Mouse (Mus musculus) megakaryocyte, adult 5-6 weeks (primary cell): ENCODE measurements at regions not wholly inside any gene's neighbourhood (a gene's known extent, or its start where the extent isn't known, plus 50 kb on each side); places are given as distances from the start of the nearest gene placed in this dataset.
A peak's percentile ranks its signal among the peaks of the same experiment; 100 is the strongest.

Experiments used
- ATAC-seq: 2 replicates; pipeline ENCODE4 v1.8.0; 2016; ENCODE audit warnings: mild to moderate bottlenecking, inconsistent platforms; ENCODE audit not compliant: poor library complexity, severe bottlenecking

DNA sequence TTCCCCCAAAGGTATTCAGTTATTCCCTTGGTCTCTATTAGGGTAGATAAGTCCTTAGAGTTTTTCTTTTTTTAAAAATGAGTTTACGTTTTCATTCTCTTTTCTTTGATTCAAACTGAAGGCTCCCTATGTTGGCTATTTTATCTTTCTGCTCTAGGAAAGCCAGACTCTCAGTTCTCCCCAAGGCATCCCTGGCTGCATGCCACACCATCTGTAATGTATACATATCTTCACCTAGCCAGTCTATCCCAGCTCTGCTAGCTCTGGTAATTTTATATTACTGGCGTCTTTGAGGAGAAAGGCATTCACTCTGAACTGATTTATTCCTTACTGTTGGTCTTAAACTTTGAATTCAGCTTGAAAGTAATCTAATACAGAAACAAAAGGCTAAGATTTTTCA is 65.2 kb upstream of the Cabcoco1 start:
- no peak for ATAC-seq

DNA sequence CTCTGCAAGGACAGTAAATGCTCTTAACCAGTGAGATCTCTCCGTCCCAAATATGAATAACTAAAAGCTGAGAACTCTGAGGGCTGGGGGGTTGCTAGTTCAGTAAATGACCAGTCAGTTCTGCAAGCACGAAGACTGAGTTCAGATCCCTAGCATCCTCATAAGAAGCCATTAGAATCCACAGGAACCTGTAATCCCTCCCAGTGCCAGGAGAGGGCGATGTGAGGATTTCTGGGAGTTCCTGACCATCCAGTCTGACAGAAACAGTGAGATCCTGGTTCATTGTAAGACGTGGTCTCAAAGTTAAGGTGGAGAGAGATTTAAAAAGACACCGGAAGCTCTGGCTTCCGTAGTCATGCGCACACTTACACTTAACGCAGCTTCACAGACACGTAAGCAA is 70.2 kb upstream of the Cabcoco1 start:
- ATAC-seq = no peak

DNA sequence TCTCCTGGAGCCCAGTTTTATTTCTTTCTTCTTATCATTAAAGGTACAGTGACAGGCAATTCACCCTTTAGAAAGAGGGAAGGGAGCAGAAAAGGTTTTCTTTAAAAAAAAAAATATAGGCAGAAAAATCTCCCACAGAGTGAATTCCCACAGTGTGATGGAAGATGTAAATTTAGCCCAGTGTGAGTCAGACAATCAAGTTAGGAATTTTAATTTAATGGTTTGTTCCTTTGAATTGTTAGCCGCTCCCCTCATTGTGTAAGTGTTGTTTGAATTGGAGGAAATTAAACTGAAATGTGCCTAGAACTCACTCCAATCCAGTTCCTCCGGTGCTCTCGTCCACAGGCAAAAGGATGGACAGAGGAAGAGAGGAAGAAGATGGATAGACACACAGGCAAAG is 71.0 kb upstream of the Cabcoco1 start:
- no peak for ATAC-seq

DNA sequence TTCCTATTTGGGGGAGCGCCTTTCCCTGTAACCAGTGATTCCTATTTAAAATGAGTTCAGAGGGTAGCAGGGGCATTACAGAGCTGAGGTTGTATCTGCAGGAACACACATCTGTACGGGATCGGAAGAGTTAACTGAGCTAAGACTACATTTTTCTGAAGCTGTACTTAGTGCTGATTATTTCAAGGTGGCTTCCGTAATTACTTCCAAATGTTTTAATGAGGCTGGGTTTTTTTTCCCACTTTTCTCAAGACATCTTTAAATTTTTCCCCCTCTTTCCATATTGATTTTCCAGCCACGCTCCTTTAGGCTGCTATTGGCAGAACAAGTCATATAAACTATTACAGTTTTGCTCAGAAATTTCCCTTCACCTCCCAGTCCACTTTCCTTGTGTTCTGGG is 82.1 kb upstream of the Cabcoco1 start:
- no peak for ATAC-seq

DNA sequence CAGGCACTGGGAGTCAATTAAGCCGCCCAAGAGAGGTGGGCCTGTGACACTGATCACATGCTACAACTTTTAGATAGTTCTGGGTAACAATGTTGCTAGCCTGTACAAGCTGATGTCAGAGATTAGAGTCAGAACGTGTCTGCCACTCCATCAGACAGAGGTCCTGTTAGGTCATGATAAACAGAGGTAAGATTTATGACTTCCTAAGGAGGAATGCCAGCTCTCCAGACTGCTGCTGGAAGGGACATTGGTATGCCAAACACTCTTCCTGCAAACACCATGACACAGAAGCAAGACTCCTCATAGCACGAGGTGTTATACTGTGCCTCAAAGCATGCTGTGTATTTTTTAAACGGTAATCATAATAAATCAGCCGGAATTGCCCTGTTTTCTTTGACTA is 83.6 kb upstream of the Cabcoco1 start:
- no peak for ATAC-seq

DNA sequence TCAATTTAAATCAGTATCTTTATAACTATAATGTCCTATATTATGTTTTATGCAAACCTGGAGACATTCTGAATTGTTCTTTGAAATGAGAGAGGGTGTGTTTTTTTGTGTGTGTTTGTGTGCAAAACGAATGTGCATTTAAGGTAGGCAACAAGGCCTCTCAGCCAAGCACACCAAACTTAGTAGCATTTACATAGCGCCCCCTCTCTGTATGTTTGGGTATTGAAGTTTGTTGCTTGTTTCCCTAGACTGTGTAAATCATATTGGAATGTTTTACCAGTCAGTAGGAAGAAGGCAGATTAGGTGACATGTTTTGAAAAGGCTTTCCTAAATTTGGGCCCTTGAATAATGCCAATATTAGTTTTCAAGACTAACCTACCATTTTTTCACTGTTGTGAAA is 84.1 kb upstream of the Cabcoco1 start:
- ATAC-seq = no peak

DNA sequence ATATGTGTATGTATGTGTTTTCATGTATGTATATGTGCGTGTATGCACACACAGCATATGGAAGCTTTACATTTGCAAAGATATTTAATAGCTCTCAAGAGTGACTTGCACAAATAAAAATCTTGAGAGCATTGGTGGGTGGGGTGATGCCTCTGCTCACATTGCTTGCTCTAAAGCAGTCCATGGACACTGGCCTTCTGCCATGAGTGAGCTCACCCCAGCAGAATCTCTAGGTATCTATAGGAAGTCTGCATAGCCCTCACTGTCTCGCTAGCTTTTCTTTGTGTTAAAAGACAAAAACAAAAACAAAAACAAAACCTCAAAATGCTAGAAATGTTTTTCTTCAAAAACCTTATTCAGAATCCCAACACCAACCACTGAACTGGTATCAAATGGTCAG is 87.8 kb upstream of the Cabcoco1 start:
- no peak for ATAC-seq

DNA sequence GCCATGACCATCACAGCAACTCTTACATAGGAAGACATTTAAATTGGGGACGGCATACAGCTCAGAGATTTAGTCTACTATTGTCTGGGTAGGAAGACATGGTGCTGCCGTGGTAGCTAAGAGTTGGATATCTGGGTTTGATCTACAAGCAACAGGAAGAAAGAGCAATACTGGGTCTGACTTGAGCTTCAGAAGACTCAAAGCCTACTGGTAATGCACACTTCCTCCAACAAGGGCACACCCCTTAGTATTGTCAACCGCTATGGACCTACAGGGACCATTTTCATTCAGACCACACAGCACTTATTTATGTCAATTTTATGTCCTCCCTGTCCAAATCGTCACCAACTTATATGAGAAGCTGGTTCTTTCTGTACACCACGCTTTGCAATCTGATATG is 90.3 kb upstream of the Tmem26 start:
- no peak for ATAC-seq

DNA sequence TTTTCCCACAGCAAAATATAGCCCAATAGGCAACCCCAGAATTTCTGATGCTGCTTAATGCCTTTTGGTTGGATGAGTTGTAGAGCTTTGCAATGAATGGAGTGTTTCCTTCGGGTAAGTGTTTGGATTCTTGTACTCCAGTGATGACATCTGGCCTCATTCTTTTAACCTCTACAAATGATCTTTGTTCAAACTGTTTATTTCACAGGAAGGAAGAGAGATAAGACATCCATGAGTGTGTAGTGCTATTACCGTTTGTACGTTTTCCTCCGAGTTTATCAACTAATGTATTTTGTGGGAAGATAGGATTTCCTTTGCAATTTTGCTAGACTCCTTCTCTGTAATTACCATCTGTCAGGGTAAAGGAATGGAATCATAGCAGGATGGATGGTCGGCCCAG is 70.7 kb upstream of the Tmem26 start:
- no peak for ATAC-seq

DNA sequence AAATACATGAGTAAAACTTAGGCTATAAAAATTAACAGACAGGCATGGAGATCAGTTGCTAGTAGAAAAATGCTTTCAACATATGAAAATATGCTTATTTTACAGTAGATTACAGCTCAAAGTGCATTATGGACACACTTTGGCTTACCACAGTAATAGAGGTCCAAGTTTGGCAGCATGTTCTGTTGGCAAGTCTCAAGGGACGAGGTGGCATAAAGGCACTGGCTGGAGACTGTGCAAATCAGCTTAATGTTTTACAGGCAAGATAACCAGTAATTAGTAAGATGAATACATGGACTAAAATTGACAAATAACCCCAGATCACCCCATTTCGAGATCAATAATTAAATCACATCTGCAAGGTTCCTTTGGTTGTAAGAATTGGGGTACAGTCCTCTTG is 68.0 kb upstream of the Tmem26 start:
- ATAC-seq = no peak

DNA sequence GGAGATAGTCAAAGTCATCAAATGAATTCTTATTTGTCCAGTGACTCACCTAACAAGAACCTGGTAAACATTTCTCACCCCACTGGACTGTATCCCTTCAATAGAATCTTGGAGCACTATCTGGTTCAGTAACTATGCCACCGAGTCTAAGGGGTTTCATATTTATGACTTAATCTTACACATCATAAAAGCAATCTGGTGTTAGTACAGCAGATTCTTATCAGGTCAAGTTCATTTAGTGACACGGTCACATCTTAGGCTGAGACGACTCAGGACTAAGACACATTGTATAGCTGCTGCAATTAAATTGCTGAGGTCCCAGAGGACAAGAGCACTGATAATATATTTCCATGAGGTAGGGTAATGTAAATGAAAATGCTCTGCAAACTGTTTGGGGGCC is 57.4 kb upstream of the Tmem26 start:
- ATAC-seq = no peak

DNA sequence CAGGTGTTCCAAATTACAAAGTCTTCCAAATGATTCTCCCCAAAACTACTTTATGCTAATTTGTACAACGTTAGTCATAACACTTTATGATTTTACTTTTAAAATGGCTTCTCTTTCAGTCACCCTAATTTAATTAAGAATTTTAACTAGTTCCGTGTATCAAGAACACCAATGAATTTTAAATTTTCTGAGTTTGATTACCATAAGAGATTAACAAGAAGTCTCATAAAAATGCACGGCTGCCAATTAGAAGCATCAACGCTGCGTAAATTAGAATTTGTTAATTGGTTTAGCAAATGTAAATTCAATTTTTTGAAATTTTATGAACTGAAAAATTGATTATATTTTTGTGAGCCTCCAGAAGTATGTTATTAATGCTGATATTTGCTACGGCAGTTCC is 54.1 kb upstream of the Tmem26 start:
- ATAC-seq = no peak

DNA sequence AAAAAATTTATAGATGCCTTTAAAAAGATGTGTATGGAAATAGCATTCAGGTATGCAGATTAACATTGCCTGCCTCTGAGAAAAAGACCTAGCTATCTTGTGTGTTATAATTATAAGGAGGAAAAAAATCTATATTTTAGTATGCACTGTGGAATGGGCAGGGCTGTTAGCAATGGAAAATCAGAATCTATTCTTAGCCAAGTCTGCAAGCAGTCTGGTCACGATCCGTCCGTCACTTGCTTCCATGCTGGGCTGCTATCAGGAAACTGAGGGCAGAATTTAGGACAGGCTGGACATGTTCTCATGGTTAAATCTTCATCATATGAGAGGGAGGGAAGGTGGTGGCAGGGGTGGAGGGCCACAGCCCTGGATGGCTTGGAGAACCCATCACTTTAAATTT is 53.5 kb upstream of the Tmem26 start:
- no peak for ATAC-seq

DNA sequence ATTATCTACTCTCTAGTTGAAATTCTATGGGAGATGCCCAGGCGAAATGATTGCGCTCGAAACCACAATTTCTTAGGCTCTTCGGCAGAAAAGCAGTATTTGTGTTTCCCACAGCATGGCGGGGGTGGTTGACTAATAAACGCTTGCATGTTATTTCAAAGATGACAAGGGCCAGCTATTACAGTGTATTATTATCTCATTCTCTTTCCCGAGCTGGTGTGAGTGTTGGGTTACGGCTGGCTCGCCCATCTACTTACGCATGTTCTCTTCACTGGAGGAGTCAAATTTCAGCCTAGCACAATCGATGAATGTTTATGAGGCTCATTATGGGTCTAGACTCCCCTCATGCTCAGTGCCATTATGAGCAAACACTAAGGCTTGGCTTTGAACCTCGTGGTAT is 51.2 kb upstream of the Tmem26 start:
- ATAC-seq = no peak

DNA sequence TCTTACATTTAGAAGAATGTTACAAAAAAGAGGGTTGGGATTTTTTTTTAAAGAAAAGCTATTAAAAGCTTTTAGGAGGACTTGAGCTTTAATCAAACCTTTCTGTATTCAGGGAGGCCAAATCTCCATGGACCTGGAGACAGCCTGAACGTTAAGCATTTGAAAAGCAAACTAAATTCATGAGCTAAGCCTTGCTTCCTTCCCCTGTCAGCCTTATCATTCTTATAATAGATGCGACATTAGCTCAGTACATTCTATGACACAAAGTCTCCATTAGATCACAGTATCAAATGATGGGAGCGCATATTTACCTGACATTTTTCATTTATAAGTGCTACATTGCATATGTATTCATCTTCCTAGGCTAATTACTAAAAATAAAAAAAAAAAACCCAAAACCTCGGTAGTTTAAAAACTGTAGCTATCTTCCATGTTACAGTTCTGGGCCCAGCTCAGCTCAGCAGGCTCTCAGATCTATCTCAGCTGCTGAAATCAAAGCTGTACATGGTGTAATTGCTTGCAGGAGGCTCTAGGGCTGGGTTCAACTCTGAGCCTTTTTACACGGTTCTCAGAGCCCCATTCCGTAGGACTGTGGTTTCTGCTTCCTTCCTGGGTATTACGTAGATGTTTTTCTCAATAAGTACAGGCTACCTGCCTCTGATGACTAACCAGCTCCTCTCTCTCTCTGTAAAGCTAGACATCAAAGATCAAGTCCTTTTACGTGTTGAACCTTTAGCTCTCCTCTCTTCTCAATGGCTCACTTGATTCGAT is 50.2 kb upstream of the Tmem26 start:
- ATAC-seq = peak; percentile 88
